Mouse (Mus musculus): ENCODE measurements around the gene Tcam1.

Gene Tcam1

DNA sequence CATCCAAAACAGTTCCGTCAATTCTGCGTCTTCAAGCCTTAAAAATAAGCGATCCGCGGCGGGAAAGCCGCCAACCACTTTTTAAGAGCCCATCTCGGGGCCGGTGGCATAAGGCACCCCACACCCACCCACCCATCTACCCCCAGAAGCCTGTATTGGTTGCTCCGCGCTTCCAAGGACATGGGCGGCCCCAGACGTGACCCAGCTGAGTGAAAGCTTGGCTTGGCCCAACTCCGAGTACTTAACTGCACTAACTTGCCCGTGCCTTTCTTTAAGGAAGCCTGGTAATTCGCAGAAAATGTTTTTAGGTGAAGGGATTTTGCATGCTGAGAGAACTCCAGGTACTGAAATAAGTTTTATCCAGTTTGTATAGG, 3.2 kb upstream of the Tcam1 start:
- DNase-seq (ENCODE audit: low spot score in 2 of 2), result no peak

DNA sequence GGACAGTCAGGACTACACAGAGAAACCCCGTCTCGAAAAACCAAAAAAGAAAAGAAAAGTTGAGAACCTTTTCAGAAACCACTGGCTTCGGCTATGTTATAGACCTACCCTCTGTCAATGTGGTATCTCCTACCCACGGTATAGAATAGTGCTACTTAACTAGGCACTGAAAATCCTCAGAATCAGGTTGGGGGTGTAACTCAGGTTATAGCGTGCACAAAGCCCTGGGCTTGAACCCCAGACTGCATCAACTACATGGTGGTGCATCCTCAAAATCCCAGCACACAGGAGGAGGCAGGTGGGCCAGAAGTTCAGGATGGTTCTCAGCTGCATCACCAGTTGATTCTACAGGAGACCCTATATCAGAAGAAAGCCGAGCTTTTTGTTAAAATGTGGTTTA, 2.7 kb upstream of the Tcam1 start:
- no peak for DNase-seq (ENCODE audit: low spot score in 2 of 2)

DNA sequence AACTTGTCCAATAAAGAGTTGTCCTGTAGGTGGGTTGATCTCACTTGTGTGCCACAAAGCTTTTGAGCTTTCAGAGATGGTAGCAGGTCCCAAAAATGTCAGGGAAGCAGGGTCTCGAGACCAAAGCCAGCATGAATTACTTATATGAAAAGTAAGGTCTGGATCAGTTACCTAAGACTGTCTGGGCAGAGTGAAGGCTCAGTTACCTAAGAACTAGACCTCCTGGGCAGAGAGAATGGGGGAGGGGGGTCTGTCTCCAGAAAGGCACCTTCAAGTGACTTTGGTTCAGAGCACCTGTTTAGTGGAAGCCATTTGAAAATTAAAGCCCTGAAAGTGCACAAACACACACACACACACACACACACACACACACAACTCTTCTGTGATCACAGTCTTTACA, 2.1 kb upstream of the Tcam1 start:
- no peak for DNase-seq (ENCODE audit: low spot score in 2 of 2)

DNA sequence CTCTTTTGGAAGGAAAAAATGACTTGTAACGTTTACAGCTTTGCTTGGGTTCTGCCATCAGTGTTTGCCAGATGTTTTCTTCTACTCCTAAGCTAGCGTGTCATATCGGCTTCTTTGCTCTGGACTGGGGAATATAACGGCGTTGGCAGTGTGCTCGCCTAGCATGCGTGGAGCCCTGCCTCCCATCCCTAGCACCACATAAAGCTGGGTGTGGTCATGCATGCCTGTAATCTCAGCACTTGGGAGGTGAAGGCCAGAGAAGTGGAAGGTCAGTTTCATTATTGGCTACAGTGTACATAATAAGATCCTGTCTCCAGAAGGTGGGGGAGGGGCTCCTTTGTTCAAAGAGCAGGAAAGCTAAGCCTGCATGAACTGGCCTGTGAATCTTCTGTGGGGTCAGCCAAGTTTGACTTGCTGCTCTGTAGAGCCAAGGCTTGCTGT, 1.5 kb upstream of the Tcam1 start:
- DNase-seq (ENCODE audit: low spot score in 2 of 2), result no peak

DNA sequence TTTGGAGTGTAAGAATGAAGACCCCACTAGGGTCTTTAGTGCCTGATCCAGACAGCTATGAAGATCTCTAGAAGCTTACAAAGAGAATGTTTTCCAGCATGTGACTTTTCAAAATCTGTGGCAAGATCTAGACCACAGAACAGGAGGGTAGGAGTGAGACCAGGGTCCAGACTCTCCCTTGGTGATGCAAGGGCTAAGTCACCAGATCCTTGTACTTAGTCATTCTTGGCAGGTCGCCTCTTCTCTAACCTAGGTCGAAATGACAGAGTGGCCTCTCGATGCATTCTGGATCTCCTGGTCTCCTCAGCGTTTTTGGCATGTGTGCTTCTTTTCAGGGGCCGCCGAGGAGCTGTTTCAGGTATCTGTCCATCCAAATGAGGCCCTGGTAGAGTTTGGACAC, 6.0 kb downstream of the Tcam1 start:
- no peak for DNase-seq (ENCODE audit: low spot score in 2 of 2)

DNA sequence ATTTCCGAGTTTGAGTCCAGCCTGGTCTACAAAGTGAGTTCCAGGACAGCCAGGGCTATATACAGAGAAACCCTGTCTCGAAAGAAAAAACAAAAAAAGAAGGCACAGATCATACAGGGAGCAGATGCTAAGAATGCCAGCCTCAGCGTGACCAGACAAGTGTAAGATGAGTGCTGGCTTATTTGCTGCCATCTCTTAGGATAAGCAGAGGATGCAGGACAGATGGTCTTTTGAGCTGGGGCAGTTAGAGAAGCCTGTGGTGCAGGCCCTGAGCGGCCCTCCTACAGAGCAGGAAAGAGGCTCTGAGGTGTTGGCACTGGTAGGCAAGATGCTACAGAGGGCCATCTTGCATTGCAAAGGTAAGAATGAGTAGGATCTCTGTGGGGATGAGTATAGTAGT, 6.9 kb downstream of the Tcam1 start:
- no peak for DNase-seq (ENCODE audit: low spot score in 2 of 2)

DNA sequence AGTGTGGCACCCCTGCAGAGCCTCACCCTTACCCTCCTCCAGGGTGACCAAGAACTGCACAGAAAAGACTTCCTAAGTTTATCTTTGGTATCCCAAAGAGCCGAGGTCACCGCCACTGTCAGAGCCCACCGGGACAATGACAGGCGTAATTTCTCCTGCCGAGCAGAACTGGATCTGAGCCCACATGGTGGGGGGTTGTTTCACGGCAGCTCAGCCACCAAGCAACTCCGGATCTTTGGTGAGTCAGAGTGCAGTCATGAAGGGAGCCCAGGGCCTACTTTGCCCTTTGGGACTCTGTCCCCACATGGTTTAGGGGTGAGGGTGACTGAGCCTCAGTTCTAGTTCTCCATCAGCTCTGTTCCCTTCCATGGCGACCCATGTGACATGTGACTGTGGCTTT, 7.7 kb downstream of the Tcam1 start:
- DNase-seq (ENCODE audit: low spot score in 2 of 2), result no peak

DNA sequence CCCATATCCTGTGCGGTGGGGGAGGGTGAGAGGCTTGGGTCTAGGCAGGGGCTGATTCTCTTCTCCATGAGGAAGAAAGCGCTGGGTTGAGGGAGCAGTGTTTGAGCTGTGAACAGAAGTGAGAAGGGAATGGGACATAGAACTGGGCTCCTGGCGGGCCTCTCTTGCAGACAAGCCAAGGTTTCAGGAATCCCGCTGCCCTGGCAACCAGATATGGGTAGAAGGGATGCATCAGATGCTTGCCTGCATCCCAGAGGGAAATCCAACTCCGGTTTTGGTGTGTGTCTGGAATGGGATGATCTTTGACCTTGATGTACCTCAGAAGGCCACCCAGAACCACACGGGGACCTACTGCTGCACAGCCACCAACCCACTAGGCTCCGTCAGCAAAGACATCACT, 9.7 kb downstream of the Tcam1 start:
- DNase-seq (ENCODE audit: low spot score in 2 of 2), result no peak

DNA sequence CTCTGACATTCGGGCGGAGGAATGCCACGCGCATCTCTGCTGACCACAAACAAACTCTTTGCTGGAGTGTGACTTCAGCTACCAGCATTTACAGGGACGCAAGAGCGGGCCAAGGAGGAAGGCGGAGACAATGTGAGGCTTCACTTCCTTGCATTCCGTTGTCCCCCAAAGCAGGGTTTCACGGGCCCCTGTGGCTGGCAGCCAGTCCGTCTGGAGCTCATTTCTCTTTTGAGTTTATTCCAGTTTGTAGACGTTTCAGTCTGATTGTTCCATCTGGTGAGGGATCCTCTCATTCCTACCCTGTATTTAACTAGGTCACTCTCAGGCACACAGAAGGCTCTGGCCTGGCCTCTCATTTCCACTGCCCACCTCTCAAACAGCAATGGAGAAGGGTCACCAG, 10.5 kb downstream of the Tcam1 start:
- DNase-seq (ENCODE audit: low spot score in 2 of 2), result no peak

DNA sequence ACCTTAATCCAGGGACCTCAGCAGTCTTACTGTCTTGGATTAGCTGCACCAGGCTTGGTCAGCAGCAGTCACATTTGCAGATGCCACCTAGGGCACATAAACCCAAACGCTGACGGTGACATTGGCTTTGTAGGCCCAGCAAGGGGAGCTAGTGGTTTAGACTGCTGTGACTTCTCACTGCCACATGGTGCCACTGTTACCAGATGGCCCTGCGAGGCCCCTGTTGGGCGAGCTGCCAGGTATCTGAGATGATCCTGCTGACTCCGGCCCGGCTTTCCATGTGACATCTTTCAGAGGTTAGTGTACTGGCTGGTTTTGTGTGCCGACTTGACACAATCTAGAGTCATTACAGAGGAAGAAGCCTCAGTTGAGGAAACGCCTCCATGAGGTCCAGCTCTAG, 12.9 kb downstream of the Tcam1 start:
- DNase-seq (ENCODE audit: low spot score in 2 of 2), result peak; percentile 45 to 51

DNA sequence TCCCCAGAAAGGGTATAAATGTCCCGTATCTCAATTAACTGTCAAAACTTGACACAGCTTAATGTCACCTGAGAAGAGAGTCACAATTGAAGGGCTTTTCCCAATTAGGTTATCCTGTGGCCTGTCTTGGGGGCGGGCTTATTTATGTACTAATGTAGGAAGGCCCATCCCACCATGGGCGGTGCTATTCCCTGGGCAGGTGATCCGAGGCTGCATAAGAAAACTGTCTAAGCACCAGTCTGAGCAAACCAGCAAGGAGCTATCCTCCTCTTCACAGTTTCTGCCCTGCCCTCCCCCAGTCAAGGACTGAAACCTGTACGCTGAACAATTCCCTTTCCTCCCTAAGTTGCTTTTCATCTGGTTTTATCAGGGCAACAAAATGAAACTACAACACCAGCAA, 13.9 kb downstream of the Tcam1 start:
- no peak for DNase-seq (ENCODE audit: low spot score in 2 of 2)

DNA sequence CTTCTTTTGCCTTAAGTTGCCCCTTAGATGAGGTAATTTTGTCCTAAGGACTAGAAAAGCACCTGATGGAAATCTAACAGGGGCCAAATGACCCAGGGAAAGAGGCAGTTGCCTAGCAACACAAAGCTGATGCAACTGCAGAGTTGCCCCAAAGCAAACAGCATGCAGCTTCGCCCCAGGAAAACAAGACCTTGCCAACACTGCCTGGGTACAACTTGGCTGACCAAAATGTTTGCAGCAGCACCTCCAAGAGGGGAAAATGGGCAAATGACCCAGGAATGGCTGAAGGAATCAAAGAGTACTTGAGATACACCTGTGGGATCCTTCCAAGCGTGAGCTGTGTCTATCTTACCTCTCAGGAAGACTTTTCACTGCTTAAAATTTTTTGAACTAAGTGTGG, 15.4 kb downstream of the Tcam1 start:
- DNase-seq (ENCODE audit: low spot score in 2 of 2), result no peak

DNA sequence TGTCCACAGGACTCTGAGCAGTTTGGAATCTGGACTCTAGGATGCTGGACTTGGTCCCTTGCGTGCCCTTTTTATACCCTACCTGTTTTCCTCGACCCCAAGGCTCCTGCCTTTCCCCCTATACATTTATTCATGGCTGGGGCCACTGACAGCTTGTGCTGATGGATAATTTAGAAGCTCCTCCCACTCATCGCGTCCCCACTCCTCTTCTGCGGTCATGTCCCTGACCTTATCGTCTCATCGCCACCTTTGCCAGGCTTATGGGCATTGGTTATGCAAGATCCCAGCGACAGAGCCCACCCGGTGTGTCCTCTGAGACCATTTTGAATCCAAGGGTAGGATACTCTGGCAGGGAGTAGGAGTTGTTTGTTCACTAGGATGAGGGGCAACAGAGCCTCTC, 25.3 kb downstream of the Tcam1 start, which contains the start of gene Gh:
Gene Gh (minus strand): TSS at position 101 of the 400 bp plus-strand sequence.
- DNase-seq (ENCODE audit: low spot score in 2 of 2), result no peak

DNA sequence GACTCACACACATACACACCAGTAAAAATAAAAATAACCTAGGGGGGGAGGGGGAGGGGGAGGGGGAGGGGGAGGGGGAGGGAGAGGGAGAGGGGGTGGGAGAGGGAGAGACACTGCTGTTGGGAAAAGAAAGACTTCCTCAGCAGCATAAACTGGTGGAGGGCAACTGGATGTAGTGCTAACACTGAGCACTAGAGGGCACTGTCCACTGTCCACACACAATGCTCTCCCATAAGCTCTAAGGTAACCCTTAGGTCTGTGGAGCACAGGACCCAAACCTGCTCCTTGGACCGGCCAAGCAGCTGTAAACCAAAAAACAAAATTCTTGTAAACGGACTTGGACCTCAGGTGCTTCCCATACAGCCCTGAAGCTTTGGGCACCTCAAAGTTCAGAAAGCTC, 26.2 kb downstream of the Tcam1 start:
- DNase-seq (ENCODE audit: low spot score in 2 of 2), result peak in 1 of 2 experiments; percentile 22

DNA sequence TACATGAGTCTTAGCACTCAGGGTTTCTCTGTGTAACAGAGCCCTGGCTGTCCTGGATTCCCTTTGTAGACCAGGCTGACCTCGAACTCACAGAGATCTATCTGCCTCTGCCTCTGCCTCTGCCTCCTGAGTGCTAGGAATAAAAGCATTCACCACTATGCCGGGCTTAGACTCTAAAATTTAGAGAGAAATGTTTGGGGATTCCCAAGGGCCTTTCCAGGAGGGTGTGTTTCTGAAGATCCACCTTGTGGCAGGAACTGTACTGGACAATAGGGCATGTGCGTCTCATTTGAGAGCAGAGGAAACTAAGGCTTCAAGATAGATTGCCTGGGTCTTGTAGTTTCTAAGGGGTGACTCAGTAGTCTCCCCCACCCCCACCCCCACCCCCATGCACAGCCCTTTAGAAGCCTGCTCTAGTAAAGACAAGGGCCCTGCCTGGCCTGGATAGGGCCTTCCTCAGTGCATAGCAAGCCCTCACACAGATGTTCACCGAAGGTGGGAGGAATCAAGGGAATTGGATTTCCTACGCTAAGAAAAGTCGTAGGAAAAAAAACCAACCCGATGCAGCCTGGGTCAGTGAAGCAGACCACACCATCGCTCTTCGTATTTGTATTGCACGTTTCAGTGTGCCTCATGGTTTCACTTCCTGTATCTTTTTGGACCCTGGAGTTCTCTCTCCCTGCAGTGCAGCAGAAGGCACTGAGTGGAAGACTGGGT, 29.0 kb downstream of the Tcam1 start:
- DNase-seq (ENCODE audit: low spot score in 2 of 2), result peak in 1 of 2 experiments; percentile 30

DNA sequence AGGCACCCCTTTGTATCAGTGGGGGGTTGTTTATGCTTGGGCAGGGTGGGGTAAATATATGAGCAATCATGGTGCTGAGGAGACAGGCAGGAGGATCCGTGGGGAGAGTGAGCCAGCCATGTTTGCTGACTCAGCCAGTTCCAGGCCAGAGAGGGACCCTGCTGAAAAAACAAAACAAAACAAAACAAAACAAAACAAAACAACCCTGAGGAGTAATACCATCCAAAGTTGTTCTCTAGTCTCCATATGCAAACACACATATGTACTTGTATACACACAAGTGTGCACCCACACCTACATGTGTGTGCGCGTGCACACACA, 29.6 kb downstream of the Tcam1 start:
- no peak for DNase-seq (ENCODE audit: low spot score in 2 of 2)

DNA sequence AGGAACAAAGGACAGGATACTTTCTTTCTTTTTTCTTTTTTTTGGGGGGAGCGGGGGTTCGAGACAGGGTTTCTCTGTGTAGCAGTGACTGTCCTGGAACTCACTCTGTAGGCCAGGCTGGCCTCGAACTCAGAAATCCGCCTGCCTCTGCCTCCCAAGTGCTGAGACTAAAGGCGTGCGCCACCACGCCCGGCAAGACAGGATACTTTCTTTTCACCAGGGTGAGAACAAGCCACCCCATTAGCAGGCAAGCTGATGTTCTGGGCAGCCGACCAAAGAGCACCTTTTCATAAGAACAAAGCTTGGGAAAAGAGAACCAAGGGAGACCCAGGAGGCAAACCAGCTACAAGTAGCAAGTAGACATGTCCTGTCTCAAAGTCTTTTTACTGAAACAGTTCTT, 30.3 kb downstream of the Tcam1 start:
- no peak for DNase-seq (ENCODE audit: low spot score in 2 of 2)

DNA sequence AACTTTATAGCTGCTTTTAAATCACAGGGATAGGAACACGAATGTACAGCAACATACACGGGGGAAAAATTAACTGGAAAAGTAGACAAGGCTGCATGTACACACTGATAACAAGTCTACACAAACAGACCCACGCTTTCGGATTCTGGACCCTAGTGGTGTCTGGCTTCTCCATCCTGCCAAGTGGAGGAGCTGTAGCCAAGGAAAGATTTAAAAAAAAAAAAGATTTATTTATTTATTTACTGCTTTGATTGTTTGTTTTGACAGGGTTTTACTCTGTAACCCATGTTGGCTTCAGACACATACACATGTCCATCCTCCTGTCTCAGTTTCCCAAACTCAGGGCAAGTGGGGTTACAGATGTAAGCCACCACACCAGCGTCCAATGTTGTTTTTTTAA, 31.0 kb downstream of the Tcam1 start:
- no peak for DNase-seq (ENCODE audit: low spot score in 2 of 2)

DNA sequence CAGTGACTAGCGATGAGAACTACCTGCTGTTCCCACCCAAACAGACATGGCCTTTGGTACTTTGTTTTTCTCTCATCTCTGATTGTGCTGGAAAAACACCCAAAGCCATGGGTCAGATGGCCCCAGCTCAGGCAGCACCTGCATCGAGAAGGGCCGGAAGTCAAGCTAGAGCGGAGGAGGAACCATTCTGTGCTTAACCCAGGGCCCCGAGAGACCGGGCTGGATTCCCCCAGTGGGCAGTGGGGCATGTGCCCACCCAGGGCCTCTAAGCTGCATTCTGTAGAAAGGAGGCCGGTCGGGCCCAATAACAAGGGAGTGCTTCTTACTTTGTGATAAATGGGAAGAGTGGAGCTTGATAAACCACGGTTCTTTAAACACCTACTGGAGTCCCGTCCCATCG, 31.7 kb downstream of the Tcam1 start:
- DNase-seq (ENCODE audit: low spot score in 2 of 2), result no peak

DNA sequence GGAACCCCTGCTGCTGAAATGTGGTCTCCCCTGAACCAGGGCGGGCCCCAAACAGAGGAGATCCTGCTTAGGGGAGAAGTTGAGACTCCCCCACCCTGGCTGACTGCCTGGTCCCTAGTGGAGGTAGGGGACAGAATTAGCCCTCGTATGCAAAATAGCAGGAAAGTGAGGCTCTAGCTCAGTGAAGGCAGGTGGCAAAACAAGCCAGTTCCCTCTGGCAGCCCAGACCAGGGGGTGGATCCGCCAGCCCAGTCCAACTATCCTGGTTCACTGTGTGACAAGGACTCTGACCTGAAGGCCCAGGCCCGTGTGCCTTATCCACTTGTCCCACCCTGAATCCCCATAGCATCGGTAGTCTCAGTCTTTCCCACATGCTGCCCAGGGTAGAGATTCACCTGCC, 33.7 kb downstream of the Tcam1 start:
- no peak for DNase-seq (ENCODE audit: low spot score in 2 of 2)

DNA sequence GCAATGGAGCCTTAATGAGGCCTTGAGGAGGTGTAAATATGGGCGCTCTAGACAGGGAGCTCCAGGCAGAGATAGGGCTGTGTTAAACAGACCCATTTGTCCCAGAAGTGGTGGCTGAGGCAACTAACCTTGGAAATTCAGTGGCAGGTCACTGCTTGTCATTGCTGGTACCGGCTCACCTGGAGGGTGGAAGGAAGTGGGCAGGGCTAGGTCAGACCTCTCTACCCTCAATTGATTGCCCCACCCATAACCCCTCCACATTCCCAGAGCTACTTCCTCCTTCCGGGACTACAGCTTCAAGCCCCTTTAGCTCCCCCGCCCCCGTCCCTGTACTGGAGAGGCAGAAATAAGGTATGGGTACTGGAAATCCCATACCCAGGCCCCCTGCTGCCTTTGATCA, 37.1 kb downstream of the Tcam1 start:
- no peak for DNase-seq (ENCODE audit: low spot score in 2 of 2)

DNA sequence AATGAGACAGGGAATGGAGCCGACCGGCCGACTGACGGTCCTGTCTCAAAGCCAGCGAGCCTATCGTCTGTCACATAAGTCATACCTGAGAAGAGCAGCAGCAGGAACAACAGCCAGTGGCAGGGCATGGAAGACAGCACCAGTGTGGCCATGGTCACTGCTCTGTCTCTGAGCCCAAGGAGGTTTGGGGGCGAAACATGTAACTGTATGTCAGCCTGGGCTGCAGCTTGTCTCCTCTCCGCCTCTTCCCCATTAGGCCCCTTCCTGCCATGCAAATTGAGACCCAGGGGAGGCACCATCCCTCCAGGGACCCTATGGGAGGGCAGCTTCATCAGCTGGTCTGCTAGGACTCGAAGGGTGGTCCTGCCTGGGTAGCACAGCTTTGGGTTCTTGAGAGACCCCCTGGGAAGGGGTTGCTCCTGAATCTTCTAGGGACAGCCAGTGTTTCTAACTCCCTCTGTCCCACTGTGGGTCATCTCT, 37.9 kb downstream of the Tcam1 start, which contains the start of gene Cd79b:
Gene Cd79b (minus strand): TSS at position 430 of the 480 bp plus-strand sequence.
- DNase-seq (ENCODE audit: low spot score in 2 of 2), result no peak

DNA sequence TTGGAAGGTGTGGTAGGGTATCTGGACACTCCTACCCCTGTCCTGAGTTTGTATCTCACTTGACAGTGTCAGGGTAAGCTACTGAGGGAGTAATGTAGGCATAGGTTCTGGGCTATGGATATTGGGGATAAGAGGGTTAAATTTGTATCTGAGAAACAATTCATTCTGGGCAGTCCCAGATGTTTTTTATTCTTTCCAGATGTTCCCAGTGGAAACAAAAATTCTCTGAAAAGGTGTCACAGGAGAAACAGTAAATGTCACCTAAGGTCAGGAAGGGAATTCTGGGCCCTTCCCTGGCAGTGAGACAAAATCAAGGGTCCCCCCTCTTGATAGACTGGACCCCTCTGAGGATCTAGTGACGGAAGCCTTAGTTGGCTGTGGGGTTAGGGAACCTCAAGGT, 39.9 kb downstream of the Tcam1 start:
- DNase-seq (ENCODE audit: low spot score in 2 of 2), result no peak

DNA sequence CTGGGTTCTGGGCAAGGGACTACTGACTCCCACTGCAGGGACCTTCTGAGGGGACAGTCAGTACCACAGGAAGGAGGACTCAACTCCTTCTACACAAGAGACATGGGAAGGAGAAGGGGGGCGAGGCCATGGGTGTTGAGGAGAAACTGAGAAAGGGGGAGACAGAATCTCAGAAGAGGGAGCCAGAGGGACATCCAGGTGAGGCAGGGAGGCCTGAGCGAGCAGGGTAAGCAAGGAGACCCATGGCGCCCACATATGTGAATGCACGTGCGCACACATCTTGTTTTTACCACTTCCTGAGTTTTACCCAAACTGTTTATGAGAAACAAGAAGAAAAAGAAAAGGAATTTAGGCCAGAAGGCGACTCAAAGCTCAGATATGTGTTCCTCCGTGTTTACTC, 41.3 kb downstream of the Tcam1 start:
- no peak for DNase-seq (ENCODE audit: low spot score in 2 of 2)

Data from heart, adult 9 months (tissue).